Mouse (Mus musculus): ENCODE measurements at regions not wholly inside any gene's neighbourhood (a gene's known extent, or its start where the extent isn't known, plus 50 kb on each side); places are given as distances from the start of the nearest gene placed in this dataset.

- TF ChIP-seq GATA1 (IDR thresholded peaks at IDR 0.05; ENCODE audit: borderline replicate concordance, low read length), result no peak
- TF ChIP-seq FLI1 (IDR thresholded peaks at IDR 0.05; ENCODE audit: low read length), result no peak
Measured at GRCm38 (mm10) chr11:18171207-18171776, 217.6 kb upstream of the Etaa1 start.

All from megakaryocyte, embryonic 14.5 days (primary cell).